Mouse (Mus musculus): ENCODE measurements around the gene Pde2a.

GRCm38 (mm10) chr7:101395471-101395870, 26.0 kb upstream of the Pde2a start:
- no peak for TF ChIP-seq CTCF (IDR thresholded peaks at IDR 0.05)
- no peak for TF ChIP-seq POLR2A (IDR thresholded peaks at IDR 0.05; ENCODE audit: insufficient read depth, low read depth, low read length)
